Mouse (Mus musculus): ENCODE measurements around the gene Tctn1. TPM values are rescaled to one million over a fixed set of nuclear protein-coding genes. Genes with fewer than 3 reads are reported as not detected.

Tctn1 gene
- total and polyA plus RNA-seq, 3 experiments, result 3.8 to 6.0 TPM; not detected in 1

GRCm38 (mm10) chr5:122287026-122287425 lies 22.8 kb upstream of the Tctn1 start:
- no peaks in the 10 kb centered on the region for H3K27me3 ChIP-seq (ENCODE audit: control insufficient read depth in 1 of 2, insufficient read depth in 2 of 2, low read length in 2 of 2)
- no peak overlapping the region for H3K4me3 ChIP-seq (ENCODE audit: control insufficient read depth in 1 of 2, insufficient read depth in 1 of 2, low read depth in 2 of 2, low read length in 2 of 2)
- no peak overlapping the region for H3K27ac ChIP-seq (ENCODE audit: control insufficient read depth, low read depth, low read length)
- no peak for DNase-seq (ENCODE audit: low read depth, low spot score)
- H3K9ac ChIP-seq (ENCODE audit: control insufficient read depth, low read depth, low read length, poor library complexity, severe bottlenecking), result no peak overlapping the region
- H3K36me3 ChIP-seq (ENCODE audit: control insufficient read depth in 1 of 2, insufficient read depth in 2 of 2, low read length in 2 of 2), result peaks cover 6 to 24% of the 10 kb centered on the region in 2 experiments
- H3K4me1 ChIP-seq (ENCODE audit: control insufficient read depth in 1 of 2, insufficient read depth in 2 of 2, low read length in 2 of 2), result peaks cover 9 to 29% of the 10 kb centered on the region in 2 experiments
- TF ChIP-seq CHD2 (IDR thresholded peaks at IDR 0.05; ENCODE audit: low read length) (no peak), NRF1 (IDR thresholded peaks at IDR 0.05; ENCODE audit: insufficient read depth, low read depth, low read length, poor library complexity, severe bottlenecking) (no peak), POLR2AphosphoS2 (IDR thresholded peaks at IDR 0.05; ENCODE audit: low read length) (no peak), CTCF (IDR thresholded peaks at IDR 0.05 in 2 of 3, conservative IDR thresholded peaks at IDR 0.05 in 1 of 3; ENCODE audit: control insufficient read depth in 1 of 3, insufficient read depth in 1 of 3, low read depth in 2 of 3, low read length in 3 of 3, poor library complexity in 1 of 3, severe bottlenecking in 1 of 3) (no peak), RAD21 (IDR thresholded peaks at IDR 0.05; ENCODE audit: low read depth, low read length) (no peak), RCOR1 (IDR thresholded peaks at IDR 0.05; ENCODE audit: low read depth, low read length) (no peak), CHD1 (IDR thresholded peaks at IDR 0.05; ENCODE audit: low read depth, low read length) (no peak), ETS1 (IDR thresholded peaks at IDR 0.05; ENCODE audit: low read depth, low read length) (no peak), USF2 (IDR thresholded peaks at IDR 0.05; ENCODE audit: borderline replicate concordance in 1 of 2, insufficient read depth in 1 of 2, low read depth in 1 of 2, low read length in 2 of 2) (no peak), KAT2A (conservative IDR thresholded peaks at IDR 0.05; ENCODE audit: low read depth, low read length) (no peak), MYC (IDR thresholded peaks at IDR 0.05; ENCODE audit: low read depth, low read length) (no peak), MEF2A (IDR thresholded peaks at IDR 0.05; ENCODE audit: extremely low read depth, insufficient replicate concordance, low read depth, low read length, poor library complexity, severe bottlenecking) (no peak), MAFK (IDR thresholded peaks at IDR 0.05; ENCODE audit: borderline replicate concordance, low read depth, low read length) (no peak), E2F4 (IDR thresholded peaks at IDR 0.05; ENCODE audit: borderline replicate concordance, low read depth, low read length) (no peak), TBP (IDR thresholded peaks at IDR 0.05; ENCODE audit: low read depth, low read length) (no peak), ZKSCAN1 (IDR thresholded peaks at IDR 0.05; ENCODE audit: low read depth, low read length) (no peak), ZC3H11A (IDR thresholded peaks at IDR 0.05; ENCODE audit: low read depth, low read length) (no peak)
- no peaks in the 10 kb centered on the region for H3K9me3 ChIP-seq (replicated peaks; ENCODE audit: insufficient read depth, low read length)
- peaks cover 64% of the 10 kb centered on the region for H3K79me2 ChIP-seq (ENCODE audit: control insufficient read depth, insufficient read depth, low read length, poor library complexity)

- Histone ChIP-seq H3K27me3 (ENCODE audit: control insufficient read depth in 1 of 2, insufficient read depth in 2 of 2, low read length in 2 of 2) (no peaks in the 10 kb centered on the region), H3K4me1 (ENCODE audit: control insufficient read depth in 1 of 2, insufficient read depth in 2 of 2, low read length in 2 of 2) (peaks cover 13 to 30% of the 10 kb centered on the region in 2 experiments), H3K9ac (ENCODE audit: control insufficient read depth, low read depth, low read length, poor library complexity, severe bottlenecking) (peak overlapping the region; percentile 14; the same call in 1 of the 2 replicates), H3K4me3 (ENCODE audit: control insufficient read depth in 1 of 2, insufficient read depth in 1 of 2, low read depth in 2 of 2, low read length in 2 of 2) (peak overlapping the region; percentile 86 to 98; a peak in 2 of 4 replicates), H3K36me3 (ENCODE audit: control insufficient read depth in 1 of 2, insufficient read depth in 2 of 2, low read length in 2 of 2) (peaks cover 6 to 30% of the 10 kb centered on the region in 2 experiments), H3K79me2 (ENCODE audit: control insufficient read depth, insufficient read depth, low read length, poor library complexity) (peaks cover 61% of the 10 kb centered on the region), H3K27ac (ENCODE audit: control insufficient read depth, low read depth, low read length) (no peak overlapping the region), H3K9me3 (replicated peaks; ENCODE audit: insufficient read depth, low read length) (no peaks in the 10 kb centered on the region)
- DNase-seq (ENCODE audit: low read depth, low spot score), result no peak
- TF ChIP-seq ELF1 (IDR thresholded peaks at IDR 0.05; ENCODE audit: low read depth, low read length) (no peak), MAX (IDR thresholded peaks at IDR 0.05; ENCODE audit: low read length) (no peak), POLR2AphosphoS5 (IDR thresholded peaks at IDR 0.05; ENCODE audit: borderline replicate concordance, low read depth, low read length) (no peak), KAT2A (conservative IDR thresholded peaks at IDR 0.05; ENCODE audit: low read depth, low read length) (no peak), NRF1 (IDR thresholded peaks at IDR 0.05; ENCODE audit: insufficient read depth, low read depth, low read length, poor library complexity, severe bottlenecking) (no peak), ZMIZ1 (IDR thresholded peaks at IDR 0.05; ENCODE audit: low read depth, low read length) (no peak)
Measured at GRCm38 (mm10) chr5:122286191-122286590, 21.9 kb upstream of the Tctn1 start.

Measured in MEL (cell line).